Mouse (Mus musculus): ENCODE measurements around the gene Gif.

The Gif gene

GRCm38 (mm10) chr19:11747298-11747697 is at the start of gene Gif:
Gif (plus strand) TSS chr19:11747554.
- no peak for DNase-seq

DNA sequence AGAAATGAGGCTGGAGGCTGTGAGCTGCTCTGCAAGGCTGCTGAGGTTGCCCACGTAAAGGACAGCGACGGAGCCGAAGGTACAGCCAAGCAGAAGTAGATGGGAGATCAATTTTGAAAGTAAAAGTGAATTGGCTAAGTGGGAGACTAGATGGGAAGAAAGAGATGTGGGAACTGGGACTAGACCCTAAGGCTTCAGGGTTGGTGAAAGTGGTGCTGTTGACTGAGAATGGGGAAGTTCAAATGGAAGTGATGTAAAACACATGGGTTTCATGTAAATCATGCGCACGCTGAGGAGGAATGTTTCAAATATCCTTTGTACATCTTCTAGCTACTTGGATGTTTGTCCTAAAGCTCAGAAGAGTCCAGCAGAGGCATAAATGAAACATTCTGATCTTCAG is 49.0 kb upstream of the Gif start:
- no peak for DNase-seq

GRCm38 (mm10) chr19:11712451-11712850 is 34.9 kb upstream of the Gif start:
- no peak for DNase-seq

DNA sequence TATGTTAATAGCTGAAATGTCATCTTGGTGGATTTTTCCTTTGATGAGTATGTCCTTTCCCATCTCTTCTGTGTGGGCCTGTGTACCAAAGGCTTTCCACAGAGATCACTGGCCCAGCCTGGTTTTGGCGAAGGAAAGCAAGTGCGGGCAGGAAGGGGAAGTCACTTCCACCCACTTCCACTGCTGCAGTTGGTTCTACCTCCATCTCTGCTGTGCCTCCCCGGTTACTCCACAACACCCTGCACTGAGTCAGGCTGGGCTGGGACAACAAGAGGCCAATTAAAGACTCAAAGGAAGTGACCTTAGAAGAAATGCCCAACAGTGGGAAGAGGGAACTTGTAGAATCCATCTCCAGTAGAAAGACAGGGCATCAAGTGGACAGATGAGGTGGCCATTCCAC is 27.3 kb upstream of the Gif start:
- no peak for DNase-seq

DNA sequence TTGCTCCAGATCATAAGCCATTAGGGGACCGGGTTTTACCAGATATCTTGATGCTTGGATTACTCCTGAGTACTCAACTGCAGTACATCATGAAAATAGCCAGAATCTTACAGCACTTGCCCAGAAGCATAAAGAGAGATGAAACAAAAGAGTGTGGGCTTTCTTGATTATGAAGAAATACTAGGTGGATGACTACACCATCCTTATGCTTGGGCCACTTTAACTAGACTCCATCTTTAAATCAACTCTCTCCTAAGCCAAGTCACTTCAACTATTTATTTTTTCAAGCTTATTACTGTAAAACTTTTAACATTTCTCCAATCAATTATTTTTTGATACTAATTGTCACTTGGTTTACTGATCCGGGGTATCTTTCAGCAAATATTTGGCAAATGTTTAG is 23.5 kb upstream of the Gif start:
- no peak for DNase-seq

- DNase-seq = no peak
Observed at GRCm38 (mm10) chr19:11724275-11724674, 23.1 kb upstream of the Gif start.

- no peak for DNase-seq
Observed at GRCm38 (mm10) chr19:11725915-11726314, 21.4 kb upstream of the Gif start.

GRCm38 (mm10) chr19:11727304-11727703 is 20.1 kb upstream of the Gif start:
- DNase-seq = no peak

DNA sequence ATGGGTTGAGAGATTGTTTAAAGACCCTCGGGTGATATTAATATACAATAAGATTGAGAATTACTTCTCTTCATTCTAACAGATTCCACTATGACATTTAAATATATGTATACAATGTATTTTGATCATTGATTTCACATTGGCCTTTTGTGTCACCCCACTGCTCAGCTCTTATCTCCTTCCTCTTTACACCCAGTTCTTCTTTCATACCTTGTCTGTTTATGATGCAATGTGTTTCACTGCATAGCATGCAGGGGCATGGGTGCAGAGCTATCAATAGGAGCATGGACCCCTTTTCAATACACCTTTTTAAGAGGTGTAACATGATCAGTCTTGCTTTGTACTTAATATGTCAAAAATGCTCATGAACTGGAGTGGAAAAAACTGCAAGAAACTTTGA is 17.1 kb upstream of the Gif start:
- DNase-seq = no peak

- no peak for DNase-seq
Observed at GRCm38 (mm10) chr19:11736455-11736854, 10.9 kb upstream of the Gif start.

DNA sequence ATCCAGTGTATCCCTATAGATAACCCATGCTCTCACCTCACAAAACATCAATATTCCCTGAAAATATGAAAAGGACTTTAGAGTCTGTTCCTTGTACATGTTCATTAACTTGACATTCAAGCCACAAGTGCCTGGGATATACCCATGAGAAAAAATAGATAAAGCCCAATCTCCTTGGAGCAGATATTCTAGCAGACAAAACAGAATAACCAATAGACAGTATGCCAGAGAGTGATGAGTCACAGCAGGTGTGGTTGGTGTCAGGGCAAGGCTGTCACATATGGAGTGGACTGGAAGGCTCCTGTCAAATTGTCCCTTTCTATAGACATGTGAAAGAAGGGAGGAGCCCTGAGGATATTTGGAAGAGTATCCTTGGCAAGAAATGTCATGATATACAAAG is 1.7 kb upstream of the Gif start:
- no peak for DNase-seq

GRCm38 (mm10) chr19:11765059-11765458 is 17.7 kb downstream of the Gif start:
- DNase-seq = no peak

DNA sequence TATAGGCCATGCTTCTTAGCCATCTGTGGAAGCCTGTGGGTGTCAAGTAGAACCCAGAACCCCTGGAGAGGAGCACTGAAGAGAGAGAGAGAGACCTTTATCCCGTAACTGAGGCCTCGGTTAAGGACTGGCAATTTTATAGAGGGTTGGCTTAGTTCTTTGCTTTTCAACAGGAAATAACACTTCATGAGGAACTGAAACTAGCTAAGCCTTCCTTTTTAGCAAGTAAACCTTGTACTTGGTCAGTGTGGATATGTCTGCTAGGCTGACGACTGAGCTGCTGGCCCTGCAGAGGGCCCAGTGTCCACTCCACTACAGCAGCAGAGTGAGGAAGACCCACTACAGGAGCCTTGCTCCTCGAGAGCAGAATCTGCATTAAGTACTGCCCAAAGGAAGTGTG is 19.1 kb downstream of the Gif start:
- no peak for DNase-seq

- DNase-seq = peak; percentile 7 to 33
Observed at GRCm38 (mm10) chr19:11768163-11768562, 20.8 kb downstream of the Gif start.

DNA sequence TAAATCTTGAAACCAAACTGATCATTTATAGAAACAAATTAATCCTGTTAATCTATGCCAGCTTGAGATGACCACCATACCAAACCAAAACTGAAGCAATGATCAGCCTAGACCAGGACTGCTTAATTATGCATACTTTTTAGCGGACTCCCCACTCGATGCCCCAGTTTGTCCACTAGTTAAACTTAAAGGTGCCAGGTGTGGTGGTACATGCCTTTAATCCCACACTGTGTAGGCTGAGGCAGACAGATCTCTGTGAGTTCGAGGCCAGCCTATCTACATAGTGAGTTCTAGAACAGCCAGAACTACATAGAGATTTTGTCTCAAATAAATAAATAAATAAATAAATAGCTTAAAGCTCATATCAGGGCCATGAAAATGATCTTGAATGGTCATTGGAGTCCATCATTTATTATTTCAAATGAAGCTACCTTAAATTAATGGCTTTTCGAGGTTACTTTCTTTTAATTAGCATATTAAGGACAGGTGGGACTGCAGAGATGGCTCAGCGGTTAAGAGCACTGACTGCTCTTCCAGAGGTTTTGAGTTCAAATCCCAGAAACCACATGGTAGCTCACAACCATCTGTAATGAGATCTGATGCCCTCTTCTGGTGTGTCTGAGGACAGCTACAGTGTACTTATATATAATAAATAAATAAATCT is 22.0 kb downstream of the Gif start:
- no peak for DNase-seq

GRCm38 (mm10) chr19:11770205-11770892 is 23.0 kb downstream of the Gif start, which contains the start of gene Mrpl16:
Mrpl16 (plus strand) TSS chr19:11770391.
- peak; percentile 89 to 91 for DNase-seq

DNA sequence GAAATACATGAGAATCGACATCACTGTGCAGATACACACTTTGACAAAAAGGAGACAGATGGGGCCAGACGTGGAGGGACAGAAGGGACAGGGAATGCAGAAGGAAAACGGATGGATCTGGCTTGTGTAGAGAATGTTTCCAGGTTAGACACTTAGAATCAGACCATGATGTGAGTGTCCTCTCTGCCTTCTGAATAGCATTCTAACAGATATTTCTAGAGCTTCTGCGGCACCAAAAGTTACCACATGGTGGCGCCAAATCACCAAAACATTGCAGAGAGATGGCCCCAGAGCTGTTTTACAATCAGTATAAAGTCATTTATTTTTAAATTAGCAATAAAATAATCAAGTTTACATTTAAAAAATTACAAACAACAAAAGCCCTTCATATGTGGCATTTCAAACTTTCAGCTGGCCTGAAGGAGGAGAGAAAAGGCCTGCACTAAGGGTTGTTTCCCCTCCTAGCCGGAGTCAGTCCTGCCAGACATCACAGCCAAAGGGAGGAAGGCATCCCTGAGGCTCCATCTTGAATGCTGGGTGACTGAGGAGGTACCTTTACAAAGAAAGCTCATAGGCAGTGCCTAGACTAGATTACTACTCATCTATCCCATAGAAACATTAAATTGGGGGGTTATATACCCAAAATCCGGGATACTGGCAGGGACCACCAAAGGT is 30.0 kb downstream of the Gif start:
- peak; percentile 52 to 84 for DNase-seq

- DNase-seq = no peak
Observed at GRCm38 (mm10) chr19:11785409-11786154, 38.2 kb downstream of the Gif start.

GRCm38 (mm10) chr19:11787826-11788225 is 40.5 kb downstream of the Gif start:
- no peak for DNase-seq

DNA sequence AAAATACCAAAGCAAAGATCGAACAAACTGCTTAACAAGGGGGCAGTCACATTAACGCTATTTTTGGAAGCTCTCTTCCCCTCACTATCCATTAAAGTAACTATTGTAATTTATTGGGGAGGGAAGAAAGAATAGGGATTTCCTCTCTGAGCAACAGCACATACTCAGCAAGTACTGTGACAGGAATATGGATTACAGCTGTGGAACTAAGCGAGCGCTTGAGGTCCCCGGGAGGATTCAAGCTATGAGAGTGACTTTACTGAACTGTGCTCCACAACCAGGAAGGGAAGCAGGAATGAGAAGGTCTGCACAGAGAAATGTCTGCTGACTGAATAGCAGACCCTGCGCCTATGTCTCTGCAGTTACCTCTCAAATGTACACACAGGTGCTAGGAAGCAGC is 41.5 kb downstream of the Gif start:
- DNase-seq = no peak

GRCm38 (mm10) chr19:11791825-11792224 is 44.5 kb downstream of the Gif start:
- no peak for DNase-seq

DNA sequence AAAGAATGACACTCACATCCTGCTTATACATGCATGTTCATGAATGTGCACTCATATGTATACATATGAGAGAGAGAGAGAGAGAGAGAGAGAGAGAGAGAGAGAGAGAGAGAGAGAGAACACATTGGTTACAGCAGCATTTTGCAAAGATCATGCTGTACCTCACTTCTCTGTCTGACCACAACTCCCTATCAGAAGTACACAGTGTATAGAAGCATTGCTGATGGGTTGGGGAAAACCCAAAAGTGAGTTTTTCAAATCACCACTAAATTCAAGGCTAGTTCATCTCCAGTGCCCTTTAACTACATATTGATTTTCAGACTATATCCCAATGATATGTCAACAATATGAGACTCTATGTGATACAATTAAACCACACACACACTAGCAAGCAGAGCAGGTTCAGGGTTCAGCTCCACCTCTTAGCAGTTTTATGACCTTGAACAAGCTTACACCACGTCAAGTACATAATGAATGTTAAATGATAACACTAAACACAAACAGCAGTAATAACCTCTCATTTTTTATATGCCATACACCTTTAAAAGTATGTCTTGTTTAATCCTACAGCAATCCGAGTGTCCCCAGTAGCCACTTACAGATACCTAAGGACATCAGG is 46.5 kb downstream of the Gif start:
- no peak for DNase-seq

DNA sequence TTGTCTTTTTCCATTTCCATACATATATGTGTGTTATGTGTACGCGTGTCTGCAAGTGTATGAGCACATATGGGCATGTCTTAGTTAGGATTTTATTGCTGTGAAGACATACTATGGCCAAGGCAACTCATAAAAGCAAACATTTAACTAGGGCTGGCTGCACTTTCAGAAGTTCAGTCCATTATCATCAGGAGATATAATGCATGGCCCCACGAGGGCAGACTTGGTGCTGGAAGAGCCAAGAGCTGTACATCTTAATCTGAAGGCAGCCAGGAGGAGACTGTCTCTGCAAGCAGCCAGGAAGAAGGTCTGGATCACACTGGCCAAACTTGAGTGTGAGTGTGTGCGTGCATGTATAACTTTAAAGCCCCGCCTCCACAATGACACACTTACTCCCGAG is 47.1 kb downstream of the Gif start:
- no peak for DNase-seq
